Mouse (Mus musculus) CH12.LX (cell line): ENCODE results near the gene Yod1.

Experiments
- MAFK ChIP-seq: IDR thresholded peaks from 2 replicates; pipeline ENCODE4 v1.6.1; 2011; ENCODE audit warnings: low read length, improper control_type of control experiment; ENCODE audit not compliant: insufficient replicate concordance
- MAZ ChIP-seq: IDR thresholded peaks from 2 replicates; pipeline ENCODE4 v1.6.1; 2012; ENCODE audit warnings: low read depth, mild to moderate bottlenecking, inconsistent platforms, low read length, improper control_type of control experiment, moderate library complexity
- POLR2A ChIP-seq: IDR thresholded peaks from 2 replicates; pipeline ENCODE4 v1.6.1; 2011; ENCODE audit warnings: low read depth, mild to moderate bottlenecking, improper control_type of control experiment, low read length
- USF1 ChIP-seq: IDR thresholded peaks from 2 replicates; pipeline ENCODE4 v1.6.1; 2014; ENCODE audit warnings: low read depth, mild to moderate bottlenecking, inconsistent platforms, low read length, improper control_type of control experiment

GRCm38 (mm10) chr1:130762045-130762760, 45.1 kb downstream of the Yod1 start:
- TF ChIP-seq MAFK (no peak), MAZ (no peak), USF1 (no peak), POLR2A (no peak)
